Mouse (Mus musculus): ENCODE results near the gene Col18a1.

- TF ChIP-seq POLR2A (IDR thresholded peaks at IDR 0.05; ENCODE audit: insufficient read length, low read depth) (no peak), POLR2AphosphoS2 (IDR thresholded peaks at IDR 0.05; ENCODE audit: insufficient read length, low read depth) (no peak), MAX (IDR thresholded peaks at IDR 0.05; ENCODE audit: low read depth) (no peak), REST (IDR thresholded peaks at IDR 0.05; ENCODE audit: insufficient read depth, insufficient read length) (no peak)
Measured at GRCm38 (mm10) chr10:77142328-77142727, 24.0 kb downstream of the Col18a1 start.

All from myocyte (in vitro differentiated cells).